Mouse (Mus musculus): ENCODE data around the gene Cdk11b. TPM values are rescaled to one million over a fixed set of nuclear protein-coding genes. Genes with fewer than 3 reads are reported as not detected.

Gene Cdk11b
- total and polyA plus RNA-seq, 3 experiments = 56.6 to 249 (median 113) TPM

- no peak for DNase-seq (ENCODE audit: low read depth, low spot score)
- H3K27me3 ChIP-seq (ENCODE audit: control insufficient read depth in 1 of 2, insufficient read depth in 2 of 2, low read length in 2 of 2) = no peaks in the 10 kb centered on the region
- H3K9me3 ChIP-seq (replicated peaks; ENCODE audit: insufficient read depth, low read length) = no peaks in the 10 kb centered on the region
- H3K4me1 ChIP-seq (ENCODE audit: control insufficient read depth in 1 of 2, insufficient read depth in 2 of 2, low read length in 2 of 2) = no peaks in the 10 kb centered on the region
- H3K9ac ChIP-seq (ENCODE audit: control insufficient read depth, low read depth, low read length, poor library complexity, severe bottlenecking) = no peak within 1 kb of the TSS
- no peak within 1 kb of the TSS for H3K27ac ChIP-seq (ENCODE audit: control insufficient read depth, low read depth, low read length)
- no peak within 1 kb of the TSS for H3K4me3 ChIP-seq (ENCODE audit: control insufficient read depth in 1 of 2, insufficient read depth in 1 of 2, low read depth in 2 of 2, low read length in 2 of 2)
- peaks cover 0 to 11% of the 10 kb centered on the region in 2 experiments; a peak in 2 of 4 replicates for H3K36me3 ChIP-seq (ENCODE audit: control insufficient read depth in 1 of 2, insufficient read depth in 2 of 2, low read length in 2 of 2)
- TF ChIP-seq ZNF384 (IDR thresholded peaks at IDR 0.05; ENCODE audit: low read depth, low read length) (no peak), CTCF (IDR thresholded peaks at IDR 0.05 in 2 of 3, conservative IDR thresholded peaks at IDR 0.05 in 1 of 3; ENCODE audit: control insufficient read depth in 1 of 3, insufficient read depth in 1 of 3, low read depth in 2 of 3, low read length in 3 of 3, poor library complexity in 1 of 3, severe bottlenecking in 1 of 3) (no peak), KAT2A (conservative IDR thresholded peaks at IDR 0.05; ENCODE audit: low read depth, low read length) (no peak)
- H3K79me2 ChIP-seq (ENCODE audit: control insufficient read depth, insufficient read depth, low read length, poor library complexity) = no peaks in the 10 kb centered on the region
Measured at GRCm38 (mm10) chr4:155653086-155653450, 28.4 kb downstream of the Cdk11b start, which contains the start of gene Mmp23. Mmp23 (minus strand) TSS chr4:155653384.

GRCm38 (mm10) chr4:155653451-155654182 lies 29.0 kb downstream of the Cdk11b start:
- H3K4me3 ChIP-seq (ENCODE audit: control insufficient read depth in 1 of 2, insufficient read depth in 1 of 2, low read depth in 2 of 2, low read length in 2 of 2) = no peak overlapping the region
- no peaks in the 10 kb centered on the region for H3K9me3 ChIP-seq (replicated peaks; ENCODE audit: insufficient read depth, low read length)
- H3K27me3 ChIP-seq (ENCODE audit: control insufficient read depth in 1 of 2, insufficient read depth in 2 of 2, low read length in 2 of 2) = no peaks in the 10 kb centered on the region
- H3K9ac ChIP-seq (ENCODE audit: control insufficient read depth, low read depth, low read length, poor library complexity, severe bottlenecking) = no peak overlapping the region
- no peak overlapping the region for H3K27ac ChIP-seq (ENCODE audit: control insufficient read depth, low read depth, low read length)
- no peaks in the 10 kb centered on the region for H3K79me2 ChIP-seq (ENCODE audit: control insufficient read depth, insufficient read depth, low read length, poor library complexity)
- H3K36me3 ChIP-seq (ENCODE audit: control insufficient read depth in 1 of 2, insufficient read depth in 2 of 2, low read length in 2 of 2) = peaks cover 0 to 11% of the 10 kb centered on the region in 2 experiments; a peak in 2 of 4 replicates
- no peak for DNase-seq (ENCODE audit: low read depth, low spot score)
- no peak for TF ChIP-seq HCFC1 (IDR thresholded peaks at IDR 0.05; ENCODE audit: low read depth, low read length)
- no peak for TF ChIP-seq BHLHE40 (IDR thresholded peaks at IDR 0.05; ENCODE audit: borderline replicate concordance, low read depth, low read length)
- no peak for TF ChIP-seq EP300 (IDR thresholded peaks at IDR 0.05; ENCODE audit: low read depth in 1 of 2, low read length in 2 of 2)
- no peak for TF ChIP-seq ZKSCAN1 (IDR thresholded peaks at IDR 0.05; ENCODE audit: low read depth, low read length)
- TF ChIP-seq CTCF (IDR thresholded peaks at IDR 0.05 in 2 of 3, conservative IDR thresholded peaks at IDR 0.05 in 1 of 3; ENCODE audit: control insufficient read depth in 1 of 3, insufficient read depth in 1 of 3, low read depth in 2 of 3, low read length in 3 of 3, poor library complexity in 1 of 3, severe bottlenecking in 1 of 3) = no peak
- no peak for TF ChIP-seq NRF1 (IDR thresholded peaks at IDR 0.05; ENCODE audit: insufficient read depth, low read depth, low read length, poor library complexity, severe bottlenecking)
- H3K4me1 ChIP-seq (ENCODE audit: control insufficient read depth in 1 of 2, insufficient read depth in 2 of 2, low read length in 2 of 2) = no peaks in the 10 kb centered on the region

DNA sequence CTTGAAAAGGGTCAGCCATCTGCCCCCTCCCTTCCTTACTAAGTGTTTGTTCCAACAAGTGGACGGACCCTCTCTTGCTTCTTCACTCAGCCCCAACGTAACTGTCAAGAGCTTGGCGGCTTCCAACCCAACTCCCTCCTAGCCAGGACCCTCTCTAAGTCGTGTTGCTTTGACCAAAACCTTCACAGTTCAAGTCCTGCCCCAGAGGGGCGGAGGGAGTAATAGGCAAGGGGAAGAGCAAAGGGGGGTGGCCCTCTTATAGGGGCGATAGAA lies 29.5 kb downstream of the Cdk11b start:
- Histone ChIP-seq H3K9me3 (replicated peaks; ENCODE audit: insufficient read depth, low read length) (no peaks in the 10 kb centered on the region), H3K27ac (ENCODE audit: control insufficient read depth, low read depth, low read length) (no peak overlapping the region), H3K4me3 (ENCODE audit: control insufficient read depth in 1 of 2, insufficient read depth in 1 of 2, low read depth in 2 of 2, low read length in 2 of 2) (no peak overlapping the region), H3K4me1 (ENCODE audit: control insufficient read depth in 1 of 2, insufficient read depth in 2 of 2, low read length in 2 of 2) (no peaks in the 10 kb centered on the region), H3K27me3 (ENCODE audit: control insufficient read depth in 1 of 2, insufficient read depth in 2 of 2, low read length in 2 of 2) (no peaks in the 10 kb centered on the region), H3K9ac (ENCODE audit: control insufficient read depth, low read depth, low read length, poor library complexity, severe bottlenecking) (no peak overlapping the region), H3K79me2 (ENCODE audit: control insufficient read depth, insufficient read depth, low read length, poor library complexity) (no peaks in the 10 kb centered on the region), H3K36me3 (ENCODE audit: control insufficient read depth in 1 of 2, insufficient read depth in 2 of 2, low read length in 2 of 2) (peaks cover 0 to 8% of the 10 kb centered on the region in 2 experiments; a peak in 2 of 4 replicates)
- no peak for DNase-seq (ENCODE audit: low read depth, low spot score)
- TF ChIP-seq SMC3 (IDR thresholded peaks at IDR 0.05; ENCODE audit: low read depth, low read length) (no peak), ETS1 (IDR thresholded peaks at IDR 0.05; ENCODE audit: low read depth, low read length) (no peak), POLR2AphosphoS2 (IDR thresholded peaks at IDR 0.05; ENCODE audit: low read length) (no peak), HCFC1 (IDR thresholded peaks at IDR 0.05; ENCODE audit: low read depth, low read length) (no peak), USF2 (IDR thresholded peaks at IDR 0.05; ENCODE audit: borderline replicate concordance in 1 of 2, insufficient read depth in 1 of 2, low read depth in 1 of 2, low read length in 2 of 2) (no peak), GABPA (IDR thresholded peaks at IDR 0.05; ENCODE audit: low read depth, low read length) (no peak)
